Mouse (Mus musculus): ENCODE results near the gene Dock8. TPM values are rescaled to one million over a fixed set of nuclear protein-coding genes. Genes with fewer than 3 reads are reported as not detected.
A peak's percentile ranks its signal among the peaks of the same experiment; 100 is the strongest.

Gene Dock8
- polyA plus RNA-seq, 1 experiment from 2014 or later = 4.2 TPM

GRCm38 (mm10) chr19:25180024-25180423 lies 180.7 kb downstream of the Dock8 start:
- no peaks in the 10 kb centered on the region for H3K27me3 ChIP-seq
- H3K9ac ChIP-seq = no peak overlapping the region
- H3K4me3 ChIP-seq (replicated peaks) = no peak overlapping the region
- H3K36me3 ChIP-seq = no peaks in the 10 kb centered on the region
- no peak for ATAC-seq (replicated peaks; ENCODE audit: low FRiP score)
- no peak overlapping the region for H3K27ac ChIP-seq
- 73% methylated on average over 6 of the region's 6 CpGs for WGBS
- peaks cover 12% of the 10 kb centered on the region for H3K4me1 ChIP-seq
- no peaks in the 10 kb centered on the region for H3K9me3 ChIP-seq (replicated peaks)
- H3K4me2 ChIP-seq = no peak overlapping the region

GRCm38 (mm10) chr19:25180547-25180946 lies 181.2 kb downstream of the Dock8 start:
- H3K36me3 ChIP-seq = no peaks in the 10 kb centered on the region
- no peak for ATAC-seq (replicated peaks; ENCODE audit: low FRiP score)
- H3K27ac ChIP-seq = no peak overlapping the region
- no peak overlapping the region for H3K4me2 ChIP-seq
- H3K9me3 ChIP-seq (replicated peaks) = no peaks in the 10 kb centered on the region
- H3K9ac ChIP-seq = no peak overlapping the region
- H3K27me3 ChIP-seq = no peaks in the 10 kb centered on the region
- H3K4me1 ChIP-seq = peaks cover 17% of the 10 kb centered on the region
- no peak overlapping the region for H3K4me3 ChIP-seq (replicated peaks)
- WGBS = 86% methylated on average over 6 of the region's 6 CpGs

GRCm38 (mm10) chr19:25184076-25184475 lies 184.7 kb downstream of the Dock8 start:
- no peak overlapping the region for H3K4me3 ChIP-seq (replicated peaks)
- no peak for ATAC-seq (replicated peaks; ENCODE audit: low FRiP score)
- peak overlapping the region; percentile 76 for H3K27ac ChIP-seq
- WGBS = 54% methylated on average over 7 of the region's 7 CpGs
- H3K9me3 ChIP-seq (replicated peaks) = no peaks in the 10 kb centered on the region
- H3K4me1 ChIP-seq = peaks cover 41% of the 10 kb centered on the region
- H3K27me3 ChIP-seq = no peaks in the 10 kb centered on the region
- H3K4me2 ChIP-seq = no peak overlapping the region
- no peak overlapping the region for H3K9ac ChIP-seq
- no peaks in the 10 kb centered on the region for H3K36me3 ChIP-seq

- Histone ChIP-seq H3K9ac (no peak overlapping the region), H3K4me1 (peaks cover 41% of the 10 kb centered on the region), H3K36me3 (no peaks in the 10 kb centered on the region), H3K4me2 (no peak overlapping the region), H3K27me3 (no peaks in the 10 kb centered on the region), H3K4me3 (replicated peaks) (no peak overlapping the region), H3K9me3 (replicated peaks) (no peaks in the 10 kb centered on the region), H3K27ac (peak overlapping the region; percentile 76; the same call in 1 of the 2 replicates)
- ATAC-seq (replicated peaks; ENCODE audit: low FRiP score) = no peak
- WGBS = 58% methylated on average over 5 of the region's 5 CpGs
These were observed 187.0 kb downstream of the Dock8 start for GRCm38 (mm10) chr19:25186316-25186715.

DNA sequence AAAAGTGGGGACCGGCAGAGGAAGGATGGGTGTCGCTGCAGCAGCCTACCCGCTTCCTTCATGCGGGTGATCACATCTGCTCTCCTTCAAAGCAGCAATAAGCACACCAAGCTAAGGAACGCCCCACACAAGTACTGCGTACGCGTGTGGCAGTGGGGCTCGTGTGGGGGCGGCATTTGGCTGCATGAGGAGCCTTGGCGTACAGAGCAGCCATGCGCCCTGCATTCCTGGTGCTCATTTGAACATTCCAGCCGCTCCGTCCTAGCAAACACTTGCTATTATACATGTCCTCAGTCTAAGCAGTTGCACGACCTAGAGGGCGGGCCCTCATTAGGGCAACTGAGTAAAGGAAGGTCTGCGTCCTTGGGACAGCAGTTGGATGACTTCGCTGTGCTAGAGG lies 188.3 kb downstream of the Dock8 start:
- H3K27me3 ChIP-seq = no peaks in the 10 kb centered on the region
- no peaks in the 10 kb centered on the region for H3K36me3 ChIP-seq
- H3K9me3 ChIP-seq (replicated peaks) = no peaks in the 10 kb centered on the region
- ATAC-seq (replicated peaks; ENCODE audit: low FRiP score) = peak; percentile 67
- no peak overlapping the region for H3K27ac ChIP-seq
- H3K4me1 ChIP-seq = peaks cover 41% of the 10 kb centered on the region
- H3K9ac ChIP-seq = no peak overlapping the region
- no peak overlapping the region for H3K4me3 ChIP-seq (replicated peaks)
- WGBS = 59% methylated on average over 18 of the region's 18 CpGs
- H3K4me2 ChIP-seq = peak overlapping the region; percentile 32

DNA sequence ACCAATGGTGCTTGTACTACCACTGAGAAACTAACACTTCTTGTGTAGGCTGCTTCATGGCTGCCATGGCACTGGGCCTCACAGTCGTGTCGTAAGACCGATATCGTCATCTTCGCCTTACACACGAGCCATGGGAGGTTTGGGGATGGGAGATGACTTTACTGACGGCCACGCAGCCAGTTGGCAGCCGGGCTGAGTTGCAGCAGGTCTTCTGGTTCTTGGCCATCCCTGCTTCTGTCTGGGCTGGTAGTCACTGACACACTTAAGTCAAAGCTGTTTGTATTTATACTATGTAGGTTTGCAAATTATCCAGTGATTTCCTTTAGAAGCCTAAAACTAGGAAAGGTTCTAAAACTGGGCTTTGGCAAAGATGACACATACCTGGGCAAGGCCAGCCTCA lies 194.4 kb downstream of the Dock8 start:
- H3K4me1 ChIP-seq = peaks cover 9% of the 10 kb centered on the region; the same call in 1 of the 2 replicates
- H3K4me3 ChIP-seq (replicated peaks) = no peak overlapping the region
- H3K9ac ChIP-seq = no peak overlapping the region
- H3K4me2 ChIP-seq = no peak overlapping the region
- H3K27ac ChIP-seq = no peak overlapping the region
- no peak for ATAC-seq (replicated peaks; ENCODE audit: low FRiP score)
- 96% methylated on average over 9 of the region's 9 CpGs for WGBS
- H3K27me3 ChIP-seq = no peaks in the 10 kb centered on the region
- H3K9me3 ChIP-seq (replicated peaks) = no peaks in the 10 kb centered on the region
- no peaks in the 10 kb centered on the region for H3K36me3 ChIP-seq

DNA sequence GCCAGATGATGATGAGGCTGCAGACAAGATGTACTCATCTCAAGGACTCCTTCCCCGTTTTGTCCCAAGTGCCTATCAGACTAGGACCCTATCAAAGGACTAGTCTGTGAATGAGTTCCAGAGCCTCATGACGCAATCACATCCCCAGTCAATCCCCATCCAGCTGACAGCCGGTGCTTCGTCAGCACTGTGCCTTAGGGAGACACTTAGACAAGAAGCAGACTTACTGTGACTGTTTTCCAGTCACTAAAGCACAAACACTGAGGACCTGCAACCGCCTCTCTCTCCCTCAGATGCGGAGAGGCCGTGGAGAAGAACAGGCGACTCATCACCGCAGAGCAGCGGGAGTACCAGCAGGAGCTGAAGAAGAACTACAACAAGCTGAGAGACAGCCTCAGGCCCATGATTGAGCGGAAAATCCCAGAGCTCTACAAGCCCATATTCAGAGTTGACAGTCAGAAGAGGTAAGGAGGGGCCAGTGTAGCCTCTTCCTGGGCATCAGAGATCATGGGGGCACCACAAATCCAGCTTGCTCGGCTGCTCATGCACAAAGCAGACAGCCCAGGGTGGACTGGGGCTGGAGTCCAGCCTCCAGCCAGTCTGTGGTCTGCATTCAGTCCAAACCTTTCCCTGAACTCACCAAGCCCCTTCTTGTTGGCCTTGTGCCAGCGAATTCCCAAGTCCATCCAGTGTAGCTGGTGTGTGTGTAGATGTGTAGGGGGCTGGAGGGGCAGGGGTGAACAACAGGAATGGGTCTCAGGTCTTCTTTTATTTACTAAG lies 200.9 kb downstream of the Dock8 start:
- peak; percentile 86 for ATAC-seq (replicated peaks; ENCODE audit: low FRiP score)
- H3K27me3 ChIP-seq = no peaks in the 10 kb centered on the region
- H3K4me2 ChIP-seq = 0 out of 2 replicates have a peak overlapping the region, but pooled peaks have one; percentile 0
- no peaks in the 10 kb centered on the region for H3K9me3 ChIP-seq (replicated peaks)
- H3K4me1 ChIP-seq = peaks cover 28% of the 10 kb centered on the region
- no peak overlapping the region for H3K4me3 ChIP-seq (replicated peaks)
- peak overlapping the region; percentile 79 for H3K27ac ChIP-seq
- 65% methylated on average over 13 of the region's 13 CpGs for WGBS
- H3K36me3 ChIP-seq = no peaks in the 10 kb centered on the region
- H3K9ac ChIP-seq = no peak overlapping the region

- no peaks in the 10 kb centered on the region for H3K9me3 ChIP-seq (replicated peaks)
- ATAC-seq (replicated peaks; ENCODE audit: low FRiP score) = no peak; the same call in 1 of the 2 replicates
These were observed 203.7 kb downstream of the Dock8 start for GRCm38 (mm10) chr19:25203077-25203476.

DNA sequence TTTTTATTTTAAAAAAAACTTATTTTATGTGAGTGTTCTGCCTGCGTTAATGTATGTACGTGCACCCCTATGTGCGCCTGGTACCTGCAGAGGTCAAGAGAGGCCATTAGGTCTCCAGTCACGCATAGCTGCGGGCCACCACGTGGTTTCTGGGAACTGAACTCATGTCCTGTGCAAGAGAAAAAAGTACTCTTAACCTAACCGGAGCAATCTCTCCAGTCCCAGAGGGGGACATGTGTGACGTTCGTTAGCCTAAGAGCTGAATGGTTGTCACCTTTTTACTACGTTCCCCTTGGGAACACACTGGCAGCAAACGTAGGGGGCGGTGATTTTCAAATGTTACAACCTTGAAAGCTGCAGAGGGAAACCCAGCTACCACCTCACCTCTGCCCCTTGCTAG lies 207.6 kb downstream of the Dock8 start:
- 50% methylated on average over 12 of the region's 12 CpGs for WGBS
- H3K9ac ChIP-seq = no peak overlapping the region
- H3K9me3 ChIP-seq (replicated peaks) = no peaks in the 10 kb centered on the region
- no peaks in the 10 kb centered on the region for H3K36me3 ChIP-seq
- no peaks in the 10 kb centered on the region for H3K27me3 ChIP-seq
- ATAC-seq (replicated peaks; ENCODE audit: low FRiP score) = no peak
- H3K4me1 ChIP-seq = peaks cover 40% of the 10 kb centered on the region
- no peak overlapping the region for H3K4me3 ChIP-seq (replicated peaks)
- 0 out of 2 replicates have a peak overlapping the region, but pooled peaks have one; percentile 45 for H3K27ac ChIP-seq
- no peak overlapping the region for H3K4me2 ChIP-seq

More at GRCm38 (mm10) chr19:25203077-25203476, 203.7 kb downstream of the Dock8 start:
- no peaks in the 10 kb centered on the region for H3K27me3 ChIP-seq
- peaks cover 39% of the 10 kb centered on the region for H3K4me1 ChIP-seq
- H3K9ac ChIP-seq = no peak overlapping the region
- no peak overlapping the region for H3K4me3 ChIP-seq (replicated peaks)
- H3K4me2 ChIP-seq = no peak overlapping the region
- WGBS = 43% methylated on average over 12 of the region's 12 CpGs
- H3K27ac ChIP-seq = peak overlapping the region; percentile 9; the same call in 1 of the 2 replicates
- H3K36me3 ChIP-seq = no peaks in the 10 kb centered on the region

GRCm38 (mm10) chr19:25207731-25208361 lies 208.5 kb downstream of the Dock8 start:
- Histone ChIP-seq H3K27me3 (no peaks in the 10 kb centered on the region), H3K36me3 (no peaks in the 10 kb centered on the region), H3K4me2 (peak overlapping the region; percentile 46), H3K9me3 (replicated peaks) (no peaks in the 10 kb centered on the region), H3K9ac (peak overlapping the region; percentile 29; the same call in 1 of the 2 replicates), H3K4me1 (peaks cover 38% of the 10 kb centered on the region), H3K4me3 (replicated peaks) (0 out of 2 replicates have a peak overlapping the region, but pooled peaks have one; percentile 6), H3K27ac (peak overlapping the region; percentile 45; the same call in 1 of the 2 replicates)
- WGBS = 14% methylated on average over 23 of the region's 23 CpGs
- peak; percentile 70 for ATAC-seq (replicated peaks; ENCODE audit: low FRiP score)

DNA sequence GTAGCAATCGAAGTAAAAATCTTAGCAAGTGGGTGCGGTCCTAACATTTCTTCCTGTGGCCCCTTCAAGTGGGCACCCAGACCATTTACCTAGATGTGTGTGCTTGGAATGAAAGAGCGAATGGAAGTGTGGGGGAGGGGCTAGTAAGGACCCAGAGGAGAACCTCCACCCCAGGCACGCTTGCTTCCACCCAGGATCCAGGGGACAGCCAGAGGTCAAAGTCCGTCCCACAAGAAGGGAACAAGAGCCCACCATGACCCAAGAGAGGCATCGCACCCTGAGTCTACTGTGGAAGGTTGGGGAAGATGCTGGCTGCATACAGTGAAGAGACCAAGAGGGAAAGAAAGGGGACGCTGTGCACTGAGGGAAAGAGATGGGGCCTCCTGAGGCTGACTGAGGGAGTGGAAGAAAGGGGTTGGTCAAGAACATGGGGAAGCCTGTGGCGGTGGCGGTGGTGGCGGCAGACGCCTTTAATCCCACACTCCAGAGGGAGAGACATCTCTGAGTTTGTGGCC lies 209.3 kb downstream of the Dock8 start:
- no peak overlapping the region for H3K4me2 ChIP-seq
- WGBS = 78% methylated on average over 11 of the region's 11 CpGs
- H3K36me3 ChIP-seq = no peaks in the 10 kb centered on the region
- H3K4me1 ChIP-seq = peaks cover 33% of the 10 kb centered on the region
- H3K27ac ChIP-seq = no peak overlapping the region
- no peak overlapping the region for H3K9ac ChIP-seq
- no peaks in the 10 kb centered on the region for H3K27me3 ChIP-seq
- H3K9me3 ChIP-seq (replicated peaks) = no peaks in the 10 kb centered on the region
- ATAC-seq (replicated peaks; ENCODE audit: low FRiP score) = no peak
- H3K4me3 ChIP-seq (replicated peaks) = no peak overlapping the region

DNA sequence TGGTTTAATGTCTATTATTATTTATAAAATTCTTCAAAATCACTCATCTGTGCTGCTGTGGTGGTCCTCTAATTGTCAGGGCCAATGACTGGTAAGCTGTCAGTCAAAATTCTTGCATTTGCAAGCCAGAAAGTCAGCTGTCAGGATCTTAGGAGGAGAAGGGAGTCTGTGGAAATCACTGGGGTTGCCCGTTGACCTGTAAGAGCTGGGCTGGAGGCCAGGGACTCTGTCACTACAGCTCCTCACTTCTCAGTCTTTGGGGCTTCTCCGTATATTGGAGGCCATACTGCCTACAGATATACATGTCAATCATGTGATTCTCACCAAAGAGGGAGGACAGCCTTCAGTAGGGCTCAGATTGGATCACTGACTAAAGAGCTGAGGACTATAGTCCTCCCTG lies 221.3 kb downstream of the Dock8 start:
- 51% methylated on average over 2 of the region's 2 CpGs for WGBS
- Histone ChIP-seq H3K4me3 (replicated peaks) (no peak overlapping the region), H3K27me3 (no peaks in the 10 kb centered on the region), H3K27ac (peak overlapping the region; percentile 11; the same call in 1 of the 2 replicates), H3K4me1 (peaks cover 19% of the 10 kb centered on the region), H3K9me3 (replicated peaks) (no peaks in the 10 kb centered on the region), H3K4me2 (no peak overlapping the region), H3K36me3 (no peaks in the 10 kb centered on the region), H3K9ac (no peak overlapping the region)
- ATAC-seq (replicated peaks; ENCODE audit: low FRiP score) = no peak
